Mouse (Mus musculus): ENCODE results near the gene Ifitm6. TPM values are rescaled to one million over a fixed set of nuclear protein-coding genes. Genes with fewer than 3 reads are reported as not detected.
"Not testable (repeated sequence)": the region's sequence is repeated elsewhere in the genome, so short reads cannot be mapped to it uniquely, and the experiment has no call there.

Ifitm6 gene
- polyA plus RNA-seq, 1 experiment from 2014 or later: 0.93 TPM

GRCm38 (mm10) chr7:140973396-140974165, 44.1 kb downstream of the Ifitm6 start:
- Histone ChIP-seq H3K4me1 (replicated peaks; ENCODE audit: control insufficient read depth, insufficient read depth, low read length) (0 out of 2 replicates have a peak, but pooled peaks cover 7% of the 10 kb centered on the region), H3K27me3 (replicated peaks; ENCODE audit: control insufficient read depth, insufficient read depth, low read length) (no peaks in the 10 kb centered on the region), H3K9me3 (ENCODE audit: control insufficient read depth) (no peaks in the 10 kb centered on the region), H3K4me3 (ENCODE audit: low read depth, low read length) (no peak overlapping the region), H3K36me3 (ENCODE audit: control insufficient read depth, insufficient read depth) (no peaks in the 10 kb centered on the region), H3K4me2 (replicated peaks; ENCODE audit: low read depth) (no peak overlapping the region), H3K9ac (ENCODE audit: low read depth, low read length) (no peak overlapping the region), H3K27ac (ENCODE audit: low read depth, low read length) (0 out of 2 replicates have a peak overlapping the region, but pooled peaks have one; percentile 41)
- ATAC-seq: no peak
- no peak for TF ChIP-seq CTCF (IDR thresholded peaks at IDR 0.05; ENCODE audit: low read depth)
- 50% methylated on average over 14 of the region's 14 CpGs for WGBS

GRCm38 (mm10) chr7:140971479-140972171, 46.1 kb downstream of the Ifitm6 start:
- Histone ChIP-seq H3K4me2 (replicated peaks; ENCODE audit: low read depth) (no peak overlapping the region), H3K27me3 (replicated peaks; ENCODE audit: control insufficient read depth, insufficient read depth, low read length) (no peaks in the 10 kb centered on the region), H3K36me3 (ENCODE audit: control insufficient read depth, insufficient read depth) (no peaks in the 10 kb centered on the region), H3K4me3 (ENCODE audit: low read depth, low read length) (no peak overlapping the region), H3K9ac (ENCODE audit: low read depth, low read length) (no peak overlapping the region), H3K9me3 (ENCODE audit: control insufficient read depth) (no peaks in the 10 kb centered on the region), H3K4me1 (replicated peaks; ENCODE audit: control insufficient read depth, insufficient read depth, low read length) (0 out of 2 replicates have a peak, but pooled peaks cover 7% of the 10 kb centered on the region), H3K27ac (ENCODE audit: low read depth, low read length) (peak overlapping the region; percentile 77)
- whole genome bisulfite sequencing: 62% methylated on average over 8 of the region's 8 CpGs
- no peak for ATAC-seq
- TF ChIP-seq CTCF (IDR thresholded peaks at IDR 0.05; ENCODE audit: low read depth): no peak

GRCm38 (mm10) chr7:140970931-140971330, 46.8 kb downstream of the Ifitm6 start:
- Histone ChIP-seq H3K4me3 (ENCODE audit: low read depth, low read length) (no peak overlapping the region), H3K27ac (ENCODE audit: low read depth, low read length) (no peak overlapping the region), H3K4me1 (replicated peaks; ENCODE audit: control insufficient read depth, insufficient read depth, low read length) (0 out of 2 replicates have a peak, but pooled peaks cover 7% of the 10 kb centered on the region), H3K27me3 (replicated peaks; ENCODE audit: control insufficient read depth, insufficient read depth, low read length) (no peaks in the 10 kb centered on the region), H3K9me3 (ENCODE audit: control insufficient read depth) (no peaks in the 10 kb centered on the region), H3K4me2 (replicated peaks; ENCODE audit: low read depth) (no peak overlapping the region; the same call in 1 of the 2 replicates), H3K36me3 (ENCODE audit: control insufficient read depth, insufficient read depth) (no peaks in the 10 kb centered on the region), H3K9ac (ENCODE audit: low read depth, low read length) (no peak overlapping the region)
- TF ChIP-seq CTCF (IDR thresholded peaks at IDR 0.05; ENCODE audit: low read depth): no peak
- 53% methylated on average over 7 of the region's 7 CpGs for WGBS
- ATAC-seq: no peak

- H3K9ac ChIP-seq (ENCODE audit: low read depth, low read length); H3K27ac ChIP-seq (ENCODE audit: low read depth, low read length); H3K27me3 ChIP-seq (replicated peaks; ENCODE audit: control insufficient read depth, insufficient read depth, low read length); H3K9me3 ChIP-seq (ENCODE audit: control insufficient read depth); H3K4me1 ChIP-seq (replicated peaks; ENCODE audit: control insufficient read depth, insufficient read depth, low read length); H3K36me3 ChIP-seq (ENCODE audit: control insufficient read depth, insufficient read depth); ATAC-seq: not testable (repeated sequence)
- WGBS: 42% methylated on average over 3 of the region's 3 CpGs
- Histone ChIP-seq H3K4me2 (replicated peaks; ENCODE audit: low read depth) (peak overlapping the region; percentile 42), H3K4me3 (ENCODE audit: low read depth, low read length) (peak overlapping the region; percentile 14)
Observed at GRCm38 (mm10) chr7:140968710-140969109, 49.0 kb downstream of the Ifitm6 start.

- peak overlapping the region; percentile 20; the same call in 1 of the 2 replicates for H3K4me3 ChIP-seq (ENCODE audit: low read depth, low read length)
- 0 out of 2 replicates have a peak overlapping the region, but pooled peaks have one; percentile 2 for H3K27ac ChIP-seq (ENCODE audit: low read depth, low read length)
- peak overlapping the region; percentile 42 for H3K4me2 ChIP-seq (replicated peaks; ENCODE audit: low read depth)
- no peaks in the 10 kb centered on the region for H3K36me3 ChIP-seq (ENCODE audit: control insufficient read depth, insufficient read depth)
- no peaks in the 10 kb centered on the region for H3K27me3 ChIP-seq (replicated peaks; ENCODE audit: control insufficient read depth, insufficient read depth, low read length)
- ATAC-seq: peak; percentile 41; the same call in 1 of the 2 replicates
- TF ChIP-seq CTCF (IDR thresholded peaks at IDR 0.05; ENCODE audit: low read depth): peak; percentile 27
- H3K9ac ChIP-seq (ENCODE audit: low read depth, low read length): no peak overlapping the region
- WGBS: 21% methylated on average over 14 of the region's 14 CpGs
- no peaks in the 10 kb centered on the region for H3K9me3 ChIP-seq (ENCODE audit: control insufficient read depth)
- H3K4me1 ChIP-seq (replicated peaks; ENCODE audit: control insufficient read depth, insufficient read depth, low read length): 0 out of 2 replicates have a peak, but pooled peaks cover 7% of the 10 kb centered on the region
Observed at GRCm38 (mm10) chr7:140967862-140968591, 49.7 kb downstream of the Ifitm6 start.

GRCm38 (mm10) chr7:140966921-140967320, 50.8 kb downstream of the Ifitm6 start, which contains the start of gene Ifitm1:
Ifitm1 (plus strand) TSS chr7:140967221.
- Histone ChIP-seq H3K4me3 (ENCODE audit: low read depth, low read length) (peak within 1 kb of the TSS; percentile 20; the same call in 1 of the 2 replicates), H3K27ac (ENCODE audit: low read depth, low read length) (no peak within 1 kb of the TSS), H3K36me3 (ENCODE audit: control insufficient read depth, insufficient read depth) (no peaks in the 10 kb centered on the region), H3K4me2 (replicated peaks; ENCODE audit: low read depth) (peak within 1 kb of the TSS; percentile 42; the same call in 1 of the 2 replicates), H3K4me1 (replicated peaks; ENCODE audit: control insufficient read depth, insufficient read depth, low read length) (0 out of 2 replicates have a peak, but pooled peaks cover 7% of the 10 kb centered on the region), H3K27me3 (replicated peaks; ENCODE audit: control insufficient read depth, insufficient read depth, low read length) (no peaks in the 10 kb centered on the region), H3K9me3 (ENCODE audit: control insufficient read depth) (no peaks in the 10 kb centered on the region), H3K9ac (ENCODE audit: low read depth, low read length) (no peak within 1 kb of the TSS)
- no peak for TF ChIP-seq CTCF (IDR thresholded peaks at IDR 0.05; ENCODE audit: low read depth)
- WGBS: 93% methylated on average over 4 of the region's 4 CpGs
- no peak for ATAC-seq

Other genes with a start within 250 kb of the Ifitm6 start
- gene Syce1, start 230.1 kb downstream of the Ifitm6 start, polyA plus RNA-seq (2015; fragmentation: Nextera tagmentation; extraction: Ambion mirVana): 0.18 and 0.30 TPM in 2 replicates
- 0.59 and 0.76 TPM in 2 replicates for gene Zfp941, start 195.7 kb downstream of the Ifitm6 start, polyA plus RNA-seq (2015; fragmentation: Nextera tagmentation; extraction: Ambion mirVana)
- 52.2 and 55.3 TPM in 2 replicates for gene Urah, start 182.9 kb downstream of the Ifitm6 start, polyA plus RNA-seq (2015; fragmentation: Nextera tagmentation; extraction: Ambion mirVana)
- not detected in 2 replicates for gene Scgb1c1, start 172.4 kb downstream of the Ifitm6 start, polyA plus RNA-seq (2015; fragmentation: Nextera tagmentation; extraction: Ambion mirVana)
- gene Odf3, start 170.1 kb downstream of the Ifitm6 start, polyA plus RNA-seq (2015; fragmentation: Nextera tagmentation; extraction: Ambion mirVana): not detected in 2 replicates
- gene Gm45785, start 161.6 kb downstream of the Ifitm6 start, polyA plus RNA-seq (2015; fragmentation: Nextera tagmentation; extraction: Ambion mirVana): not detected in 2 replicates
- gene Ric8a, start 161.0 kb downstream of the Ifitm6 start, polyA plus RNA-seq (2015; fragmentation: Nextera tagmentation; extraction: Ambion mirVana): 42.3 and 47.7 TPM in 2 replicates
- 42.4 and 52.6 TPM in 2 replicates for gene Bet1l, start 160.3 kb downstream of the Ifitm6 start, polyA plus RNA-seq (2015; fragmentation: Nextera tagmentation; extraction: Ambion mirVana)
- 150 and 155 TPM in 2 replicates for gene Psmd13, start 136.0 kb downstream of the Ifitm6 start, polyA plus RNA-seq (2015; fragmentation: Nextera tagmentation; extraction: Ambion mirVana)
- gene Sirt3, start 135.6 kb downstream of the Ifitm6 start, polyA plus RNA-seq (2015; fragmentation: Nextera tagmentation; extraction: Ambion mirVana): 28.9 and 30.9 TPM in 2 replicates
- 0.53 and 0.69 TPM in 2 replicates for gene Cox8b, start 117.5 kb downstream of the Ifitm6 start, polyA plus RNA-seq (2015; fragmentation: Nextera tagmentation; extraction: Ambion mirVana)
- 52.8 and 53.0 TPM in 2 replicates for gene Nlrp6, start 97.0 kb downstream of the Ifitm6 start, polyA plus RNA-seq (2015; fragmentation: Nextera tagmentation; extraction: Ambion mirVana)
- 18.9 and 19.4 TPM in 2 replicates for gene Pgghg, start 76.5 kb downstream of the Ifitm6 start, polyA plus RNA-seq (2015; fragmentation: Nextera tagmentation; extraction: Ambion mirVana)
- gene Ifitm5, start 67.6 kb downstream of the Ifitm6 start, polyA plus RNA-seq (2015; fragmentation: Nextera tagmentation; extraction: Ambion mirVana): 0.34 and 0.75 TPM in 2 replicates
- gene Gm45717, start 62.0 kb downstream of the Ifitm6 start, polyA plus RNA-seq (2015; fragmentation: Nextera tagmentation; extraction: Ambion mirVana): 0.38 TPM in 1 of 2 replicates, not detected in the other
- gene Ifitm2, start 61.9 kb downstream of the Ifitm6 start, polyA plus RNA-seq (2015; fragmentation: Nextera tagmentation; extraction: Ambion mirVana): 686 and 738 TPM in 2 replicates
- gene Ifitm1, start 50.7 kb downstream of the Ifitm6 start, polyA plus RNA-seq (2015; fragmentation: Nextera tagmentation; extraction: Ambion mirVana): 122 and 133 TPM in 2 replicates
- gene Ifitm3, start 7.2 kb downstream of the Ifitm6 start, polyA plus RNA-seq (2015; fragmentation: Nextera tagmentation; extraction: Ambion mirVana): 324 and 334 TPM in 2 replicates
- not detected in 2 replicates for gene Gm17387, start 11.2 kb upstream of the Ifitm6 start, polyA plus RNA-seq (2015; fragmentation: Nextera tagmentation; extraction: Ambion mirVana)
- gene B4galnt4, start 43.2 kb upstream of the Ifitm6 start, polyA plus RNA-seq (2015; fragmentation: Nextera tagmentation; extraction: Ambion mirVana): 1.9 and 2.9 TPM in 2 replicates
- 35.3 and 38.6 TPM in 2 replicates for gene Pkp3, start 60.3 kb upstream of the Ifitm6 start, polyA plus RNA-seq (2015; fragmentation: Nextera tagmentation; extraction: Ambion mirVana)
- gene Sigirr, start 82.6 kb upstream of the Ifitm6 start, polyA plus RNA-seq (2015; fragmentation: Nextera tagmentation; extraction: Ambion mirVana): 42.1 and 43.2 TPM in 2 replicates
- gene Ano9, start 99.9 kb upstream of the Ifitm6 start, polyA plus RNA-seq (2015; fragmentation: Nextera tagmentation; extraction: Ambion mirVana): 46.8 and 50.1 TPM in 2 replicates
- gene Ptdss2, start 104.5 kb upstream of the Ifitm6 start, polyA plus RNA-seq (2015; fragmentation: Nextera tagmentation; extraction: Ambion mirVana): 36.6 and 37.7 TPM in 2 replicates
- gene Rnh1, start 154.9 kb upstream of the Ifitm6 start, polyA plus RNA-seq (2015; fragmentation: Nextera tagmentation; extraction: Ambion mirVana): 133 and 141 TPM in 2 replicates
- 71.8 and 72.3 TPM in 2 replicates for gene Hras, start 176.1 kb upstream of the Ifitm6 start, polyA plus RNA-seq (2015; fragmentation: Nextera tagmentation; extraction: Ambion mirVana)
- 3.2 and 3.7 TPM in 2 replicates for gene Lrrc56, start 176.2 kb upstream of the Ifitm6 start, polyA plus RNA-seq (2015; fragmentation: Nextera tagmentation; extraction: Ambion mirVana)
- gene Lmntd2, start 196.2 kb upstream of the Ifitm6 start, polyA plus RNA-seq (2015; fragmentation: Nextera tagmentation; extraction: Ambion mirVana): 2.7 and 3.4 TPM in 2 replicates
- gene Rassf7, start 197.9 kb upstream of the Ifitm6 start, polyA plus RNA-seq (2015; fragmentation: Nextera tagmentation; extraction: Ambion mirVana): 47.6 and 52.7 TPM in 2 replicates
- 24.7 and 27.8 TPM in 2 replicates for gene Phrf1, start 210.9 kb upstream of the Ifitm6 start, polyA plus RNA-seq (2015; fragmentation: Nextera tagmentation; extraction: Ambion mirVana)
- 120 and 124 TPM in 2 replicates for gene Irf7, start 248.6 kb upstream of the Ifitm6 start, polyA plus RNA-seq (2015; fragmentation: Nextera tagmentation; extraction: Ambion mirVana)

All from intestine, postnatal 0 days (tissue).